Comparison of ENCODE assay signal across 7 mouse cellular contexts in the genomic region with DNA sequence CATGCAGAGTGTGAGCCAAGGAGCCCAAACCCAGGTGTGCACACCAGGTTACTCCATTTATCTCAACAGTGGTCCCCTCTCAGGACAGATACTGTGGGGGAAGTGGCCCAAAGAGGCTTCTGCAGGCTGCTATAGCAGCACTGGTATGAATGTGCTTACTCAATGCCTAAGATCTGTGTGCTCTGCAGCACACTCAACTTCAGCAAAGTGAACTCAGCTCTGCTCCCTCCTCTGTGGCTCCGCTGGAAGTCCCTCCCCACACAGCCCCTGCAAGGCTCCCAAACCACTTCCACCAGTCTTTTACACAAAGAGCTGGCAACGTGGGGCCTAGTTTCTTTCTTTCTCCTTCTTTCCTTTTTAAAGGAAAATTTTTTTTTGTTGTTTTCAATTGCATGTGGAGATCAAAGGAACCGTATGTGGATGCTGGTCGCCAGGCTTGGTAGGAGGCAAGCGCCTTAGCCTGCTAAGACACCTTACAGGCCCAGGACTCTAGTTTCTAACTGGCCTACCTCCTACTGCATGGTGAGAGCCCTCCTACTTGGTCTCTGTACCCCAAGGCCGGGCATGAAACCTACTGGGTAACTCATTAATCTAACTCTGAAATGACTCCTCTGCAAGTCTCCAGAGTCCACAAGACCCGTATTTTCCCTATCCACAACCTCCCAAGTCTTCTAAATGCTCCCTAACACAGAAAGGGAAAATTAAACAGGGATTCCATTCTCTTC. TPM values are rescaled to one million over a fixed set of nuclear protein-coding genes. Genes with fewer than 3 reads are reported as not detected.
A peak's percentile ranks its signal among the peaks of the same experiment; 100 is the strongest.
DNase-seq lines count a peak whose midpoint lies in the region; ATAC-seq and TF ChIP-seq lines count a peak whose summit lies in the region.

No protein-coding gene starts in this region.

- intact Hi-C loops in heart, postnatal 36 days (cut with DNase I): no loop called here

- 44% methylated on average over 7 of the region's 7 CpGs for WGBS in stomach, embryonic 14.5 days
- WGBS in midbrain, embryonic 11.5 days: 44% methylated on average over 7 of the region's 7 CpGs

- ATAC-seq in stomach, embryonic 14.5 days (ENCODE audit: insufficient number of reproducible peaks, insufficient read depth, low FRiP score, low read depth): peak; percentile 53; the same call in 1 of the 2 replicates
- no peak for ATAC-seq in midbrain, embryonic 11.5 days (ENCODE audit: low FRiP score)

- DNase-seq in kidney, postnatal 10 days: peak; percentile 59
- no peak for DNase-seq in natural killer cell, adult 2 months (ENCODE audit: low spot score in 2 of 2)
- no peak for DNase-seq in midbrain, embryonic 11.5 days (ENCODE audit: low spot score, missing footprints)
- DNase-seq in heart, postnatal 36 days: no peak

- peak overlapping the region; percentile 32; the same call in 1 of the 2 replicates for H3K4me3 ChIP-seq in E14TG2a.4 (replicated peaks; ENCODE audit: low read length)
- H3K4me3 ChIP-seq in bone marrow macrophage, adult 2 months (ENCODE audit: insufficient read depth, low read length): no peak overlapping the region
- no peak overlapping the region for H3K4me3 ChIP-seq in stomach, embryonic 14.5 days (ENCODE audit: low read depth, low read length)
- H3K4me3 ChIP-seq in midbrain, embryonic 11.5 days (ENCODE audit: low read depth, low read length): no peak overlapping the region

- H3K4me2 ChIP-seq in stomach, embryonic 14.5 days (replicated peaks; ENCODE audit: low read depth, low read length): no peak overlapping the region
- H3K4me2 ChIP-seq in midbrain, embryonic 11.5 days: no peak overlapping the region

- H3K4me1 ChIP-seq in E14TG2a.4 (replicated peaks; ENCODE audit: low read depth, low read length): peaks cover 89% of the 10 kb centered on the region
- H3K4me1 ChIP-seq in bone marrow macrophage, adult 2 months (ENCODE audit: control insufficient read depth, insufficient read depth, low read length): peaks cover 68% of the 10 kb centered on the region
- peaks cover 17% of the 10 kb centered on the region for H3K4me1 ChIP-seq in stomach, embryonic 14.5 days (ENCODE audit: control insufficient read depth, insufficient read depth, low read length)
- H3K4me1 ChIP-seq in midbrain, embryonic 11.5 days (ENCODE audit: control insufficient read depth, insufficient read depth, low read length): no peaks in the 10 kb centered on the region

- peak overlapping the region; percentile 54 for H3K27ac ChIP-seq in bone marrow macrophage, adult 2 months (ENCODE audit: insufficient read depth, low read depth, low read length)
- peak overlapping the region; percentile 33; the same call in 1 of the 2 replicates for H3K27ac ChIP-seq in stomach, embryonic 14.5 days (ENCODE audit: low read length)
- H3K27ac ChIP-seq in midbrain, embryonic 11.5 days (ENCODE audit: low read depth, low read length): no peak overlapping the region

- no peak overlapping the region for H3K9ac ChIP-seq in stomach, embryonic 14.5 days (replicated peaks; ENCODE audit: low read depth, low read length)
- H3K9ac ChIP-seq in midbrain, embryonic 11.5 days (ENCODE audit: low read length): no peak overlapping the region

- H3K27me3 ChIP-seq in E14TG2a.4 (ENCODE audit: insufficient read depth, low read length): no peaks in the 10 kb centered on the region
- no peaks in the 10 kb centered on the region for H3K27me3 ChIP-seq in stomach, embryonic 14.5 days (ENCODE audit: control insufficient read depth, insufficient read depth, low read length)
- no peaks in the 10 kb centered on the region for H3K27me3 ChIP-seq in midbrain, embryonic 11.5 days (ENCODE audit: control insufficient read depth, insufficient read depth, low read length)

- H3K36me3 ChIP-seq in E14TG2a.4 (ENCODE audit: insufficient read depth, low read length): peaks cover 16% of the 10 kb centered on the region
- no peaks in the 10 kb centered on the region for H3K36me3 ChIP-seq in stomach, embryonic 14.5 days (ENCODE audit: control insufficient read depth, insufficient read depth, low read length)
- H3K36me3 ChIP-seq in midbrain, embryonic 11.5 days (ENCODE audit: control insufficient read depth, insufficient read depth, low read length): no peaks in the 10 kb centered on the region

- no peak for TF ChIP-seq POLR2A in bone marrow macrophage, adult 2 months (IDR thresholded peaks at IDR 0.05; ENCODE audit: borderline replicate concordance, low read depth, low read length)

- TF ChIP-seq CTCF in E14TG2a.4 (conservative IDR thresholded peaks at IDR 0.05; ENCODE audit: low read length): no peak
- no peak for TF ChIP-seq CTCF in bone marrow macrophage, adult 2 months (IDR thresholded peaks at IDR 0.05; ENCODE audit: low read depth, low read length)

- H3K9me3 ChIP-seq in E14TG2a.4 (ENCODE audit: low read length): no peaks in the 10 kb centered on the region
- no peaks in the 10 kb centered on the region for H3K9me3 ChIP-seq in stomach, embryonic 14.5 days (ENCODE audit: control insufficient read depth, low read depth, low read length)
- no peaks in the 10 kb centered on the region for H3K9me3 ChIP-seq in midbrain, embryonic 11.5 days (ENCODE audit: control insufficient read depth, low read length)

RNA-seq across cellular contexts. Expression of a gene that starts 35.3 kb away (rescaled TPM):
- polyA plus RNA-seq in bone marrow macrophage, adult 2 months (2012; ENCODE audit: insufficient read depth, insufficient read length, missing spikeins): 57.5 and 57.8 TPM in 2 replicates
- 41.8 and 42.0 TPM in 2 replicates for polyA plus RNA-seq in stomach, embryonic 14.5 days (2014; fragmentation: Nextera tagmentation; extraction: Ambion mirVana)
- polyA plus RNA-seq in midbrain, embryonic 11.5 days (2014; fragmentation: Nextera tagmentation; extraction: Ambion mirVana): 41.2 TPM in 2 replicates
- total RNA-seq in heart, postnatal 36 days (2021): 10 to 100 TPM; 13.7 to 14.2 TPM
